Mouse (Mus musculus) ES-CJ7 (cell line): ENCODE results near the gene Pole4.
"Not testable (repeated sequence)": the region's sequence is repeated elsewhere in the genome, so short reads cannot be mapped to it uniquely, and the experiment has no call there.

Experiments
- DNase-seq: peaks from one replicate; pipeline ENCODE4 v3.0.0; 2011; ENCODE audit warnings: low read depth, low spot score

The Pole4 gene

DNA sequence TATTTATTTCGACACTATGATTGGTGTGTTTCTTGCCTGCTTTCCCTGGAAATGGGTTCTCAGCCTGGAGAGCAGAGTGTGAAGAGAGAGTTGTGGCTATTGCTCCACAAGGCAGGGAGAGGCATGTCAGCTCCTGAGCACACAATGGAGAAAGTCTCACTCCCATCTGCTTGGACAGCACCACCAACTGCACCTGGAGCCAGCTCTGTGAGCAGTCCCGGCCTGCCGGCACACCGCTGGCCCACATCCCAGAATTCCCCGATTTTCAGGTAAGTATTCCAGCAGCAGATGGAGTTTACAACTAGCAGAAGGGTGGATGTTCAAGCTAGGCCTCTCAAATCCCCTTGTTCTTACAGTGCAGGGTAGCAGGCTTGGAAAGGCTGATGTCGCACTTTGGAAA is 10.1 kb upstream of the Pole4 start:
- no peak for DNase-seq

DNA sequence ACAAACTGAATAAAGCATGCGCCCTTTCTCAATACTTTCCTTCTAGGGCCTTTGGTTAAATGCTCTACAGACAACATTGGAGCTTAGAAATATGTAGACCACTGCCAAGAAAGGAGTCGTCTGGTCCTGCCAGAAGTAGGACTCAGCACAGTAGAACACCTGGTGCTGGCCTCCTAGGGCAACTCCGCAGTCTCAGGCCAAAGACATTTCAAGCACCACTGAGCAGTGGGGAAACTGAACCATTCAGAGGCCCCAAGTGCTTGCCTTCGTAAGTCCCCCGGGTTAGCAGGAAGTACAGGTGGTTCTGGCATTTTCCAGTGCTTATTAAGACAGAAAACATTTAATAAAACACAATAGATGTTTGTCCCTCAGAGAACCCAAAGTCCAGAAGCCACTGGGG is 9.7 kb upstream of the Pole4 start:
- DNase-seq: no peak

DNA sequence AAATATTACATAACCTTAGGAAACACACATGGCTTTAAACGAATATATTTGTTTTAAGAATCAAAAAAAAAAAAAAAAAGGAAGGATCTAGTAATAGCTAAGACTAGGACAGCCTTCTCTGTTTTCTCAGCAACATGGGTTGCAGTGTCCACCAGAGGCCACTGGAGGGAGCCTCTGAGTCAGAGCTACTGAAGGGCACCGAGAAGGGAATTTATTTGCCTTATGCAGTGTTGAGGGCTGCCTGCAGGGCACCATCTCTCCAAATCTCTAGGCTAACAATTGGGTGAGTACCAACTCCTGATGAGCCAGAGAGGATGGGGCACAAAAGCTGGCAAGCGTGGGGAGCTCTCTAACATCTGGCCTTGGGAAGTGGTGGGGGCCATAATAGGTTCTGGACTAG is 9.1 kb upstream of the Pole4 start:
- peak; percentile 92 for DNase-seq

DNA sequence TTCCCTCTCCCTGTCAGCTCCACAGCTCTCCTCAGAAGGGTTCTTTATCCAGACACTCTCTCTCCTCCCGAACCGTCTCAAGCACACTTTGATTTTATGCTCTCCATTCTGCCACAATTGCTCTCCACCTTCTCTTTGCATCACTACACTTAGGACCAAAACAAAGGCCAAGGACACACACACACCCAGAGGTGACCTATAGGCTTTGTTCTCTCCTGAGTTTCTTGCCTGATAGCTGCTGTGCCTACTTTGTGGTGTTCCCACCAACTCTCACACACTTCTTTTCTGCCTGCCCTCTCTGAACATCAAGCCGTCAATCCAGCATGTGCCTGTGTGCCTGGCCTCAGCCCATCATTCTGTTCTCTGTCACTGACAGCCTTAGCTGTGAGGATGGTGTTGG is 2.6 kb upstream of the Pole4 start:
- DNase-seq: peak; percentile 52

DNA sequence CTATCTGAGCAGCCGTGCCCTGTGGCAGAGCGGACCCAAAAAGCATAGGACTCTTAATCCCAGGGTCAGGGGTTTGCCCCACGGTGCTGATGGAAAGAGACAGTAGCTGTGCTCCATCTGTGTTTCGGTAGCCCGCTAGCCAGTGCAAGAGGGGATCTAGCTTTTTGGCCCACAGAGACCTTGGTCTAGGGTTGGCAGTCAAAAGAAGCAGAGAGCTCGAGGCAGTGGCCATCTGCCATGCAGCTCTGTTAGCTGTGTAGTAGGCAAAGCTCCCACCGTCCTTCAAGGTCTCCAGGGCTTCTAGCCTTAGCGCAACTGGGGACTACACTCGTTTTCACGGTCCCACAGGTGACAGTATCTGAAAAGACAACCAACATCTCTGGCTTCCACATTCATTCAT is 2.1 kb upstream of the Pole4 start:
- no peak for DNase-seq

DNA sequence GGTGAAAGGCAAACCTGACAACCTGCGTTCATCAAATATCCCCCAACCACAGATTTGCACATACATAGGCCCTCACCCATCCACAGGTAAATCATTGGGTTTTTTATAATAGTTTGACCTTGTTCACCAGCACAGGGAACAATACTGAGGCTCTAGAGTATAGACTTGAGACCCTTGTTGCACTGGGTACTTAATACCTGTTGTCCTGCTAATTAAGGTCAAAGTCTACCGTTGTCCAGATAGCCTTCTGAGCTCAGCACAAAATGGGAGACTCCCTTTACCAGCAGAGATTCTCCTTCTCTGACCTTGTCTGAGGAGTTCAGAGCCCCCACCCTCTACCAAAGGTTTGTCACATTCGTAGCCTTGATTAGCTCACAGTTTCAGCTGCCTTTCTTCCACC is 1.5 kb downstream of the Pole4 start:
- peak; percentile 100 for DNase-seq

DNA sequence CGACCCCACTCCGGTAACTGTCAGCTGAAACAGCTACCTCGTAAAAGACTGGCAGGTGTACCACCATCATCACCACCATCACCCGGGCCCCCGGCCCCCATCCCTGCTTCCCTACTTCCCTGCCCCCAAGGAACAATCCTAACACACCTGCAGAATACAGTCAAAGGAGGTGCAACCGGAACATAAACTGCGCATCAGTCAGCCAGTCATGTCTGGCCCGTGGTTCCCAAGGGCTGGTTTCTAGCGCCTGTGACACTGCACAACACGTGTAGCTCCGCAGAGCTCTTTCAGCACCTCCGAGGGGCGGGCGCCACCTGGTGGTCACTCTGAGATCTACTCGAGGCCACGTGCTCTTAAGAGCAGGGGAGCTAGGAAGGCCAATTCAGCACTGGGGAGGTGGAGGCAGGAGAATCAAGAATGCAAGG is 2.6 kb downstream of the Pole4 start:
- peak; percentile 98 for DNase-seq

DNA sequence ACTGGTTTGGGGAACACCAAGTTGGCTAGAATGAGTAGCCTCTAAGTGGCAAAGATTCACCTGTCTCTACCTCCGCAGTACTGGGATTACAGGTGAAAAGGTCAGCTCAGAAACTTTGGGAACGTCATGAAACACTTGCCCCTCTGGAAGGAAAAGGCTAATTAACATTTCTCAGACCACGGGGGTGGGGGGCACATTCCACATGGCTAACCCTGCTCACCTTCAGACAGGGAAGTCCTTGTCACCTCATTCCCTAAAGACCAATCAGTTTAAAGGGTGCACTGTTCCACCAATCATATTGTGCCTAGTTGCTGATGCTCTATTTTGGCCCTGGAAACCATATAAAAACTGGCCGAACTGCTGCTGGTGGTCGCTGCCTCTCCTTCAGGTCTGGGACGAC is 3.9 kb downstream of the Pole4 start:
- DNase-seq: peak; percentile 89

DNA sequence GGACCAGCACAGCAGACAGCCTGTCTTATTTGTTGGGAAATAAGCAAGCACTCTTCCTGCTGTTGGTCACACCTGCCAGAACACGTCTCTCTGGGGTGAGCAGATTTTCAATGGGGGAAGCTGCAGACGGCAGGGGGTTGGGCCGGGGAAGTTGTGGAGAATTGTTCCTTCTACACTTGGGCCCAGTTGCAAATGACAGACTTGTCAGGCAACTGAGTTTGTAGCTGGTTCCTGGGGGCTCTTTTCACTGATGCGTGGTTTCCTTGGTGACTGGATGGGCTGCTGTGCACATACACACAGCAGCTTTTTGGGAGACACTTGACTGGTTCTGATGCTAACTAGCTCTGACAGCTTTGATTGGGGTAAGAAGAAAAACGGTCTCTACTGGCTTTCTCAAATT is 5.3 kb downstream of the Pole4 start:
- peak; percentile 62 for DNase-seq

DNA sequence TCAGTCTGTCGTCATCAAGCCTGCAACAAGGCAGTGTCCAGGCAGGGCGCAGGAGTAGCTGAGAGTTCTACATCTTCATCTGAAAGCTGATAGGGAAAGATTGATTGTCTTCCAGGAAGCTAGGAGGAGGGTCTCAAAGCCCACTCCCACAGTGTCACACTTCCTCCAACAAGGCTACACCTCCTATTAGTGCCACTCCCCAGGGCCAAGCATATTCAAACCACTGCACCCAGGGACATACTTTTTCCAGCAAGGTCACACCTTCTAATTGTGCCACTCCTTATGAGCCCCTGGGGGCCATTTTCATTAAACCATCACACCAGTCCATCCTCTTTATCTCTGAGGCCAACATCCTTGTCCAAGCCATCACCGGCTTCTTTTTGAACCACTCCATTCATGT is 8.4 kb downstream of the Pole4 start:
- DNase-seq: peak; percentile 59

DNA sequence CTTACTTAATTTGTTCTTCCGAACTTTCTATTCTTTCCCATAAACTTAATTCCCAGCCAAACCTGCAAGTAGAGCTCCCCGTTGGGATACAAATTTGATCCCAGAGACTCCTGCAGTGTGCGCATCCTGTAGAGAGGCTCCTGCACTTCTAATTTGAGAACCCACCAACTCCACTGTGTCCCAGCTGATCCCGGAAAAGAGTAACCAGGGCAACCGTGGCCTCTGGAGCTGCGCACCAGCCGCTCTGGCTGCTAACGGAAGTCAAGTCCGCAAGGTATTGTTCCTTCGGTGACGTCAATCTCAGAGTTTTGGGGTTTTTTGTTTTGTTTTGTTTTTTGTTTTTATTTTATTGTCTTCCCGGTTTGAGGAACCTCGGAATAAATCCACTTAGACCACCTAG is 10.5 kb downstream of the Pole4 start:
- DNase-seq: peak; percentile 74

DNA sequence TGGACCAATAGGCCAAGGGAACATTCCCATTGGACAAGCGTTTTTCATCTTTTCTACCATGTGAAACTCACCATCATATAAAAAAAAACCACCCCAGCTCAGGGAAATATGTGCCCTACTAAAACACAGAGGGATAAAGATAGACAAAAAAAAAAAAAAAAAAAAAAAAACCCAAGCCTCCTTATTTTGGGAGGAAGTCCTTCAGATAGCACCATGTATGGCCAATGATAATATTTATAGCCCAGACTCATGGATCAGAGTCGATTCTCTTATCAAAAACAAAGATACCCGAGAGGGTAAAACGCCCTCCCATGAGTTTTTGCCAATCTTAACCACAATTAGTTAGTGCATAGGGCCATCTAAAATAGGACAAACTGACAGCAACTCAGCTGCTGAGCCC is 15.7 kb downstream of the Pole4 start:
- no peak for DNase-seq

DNA sequence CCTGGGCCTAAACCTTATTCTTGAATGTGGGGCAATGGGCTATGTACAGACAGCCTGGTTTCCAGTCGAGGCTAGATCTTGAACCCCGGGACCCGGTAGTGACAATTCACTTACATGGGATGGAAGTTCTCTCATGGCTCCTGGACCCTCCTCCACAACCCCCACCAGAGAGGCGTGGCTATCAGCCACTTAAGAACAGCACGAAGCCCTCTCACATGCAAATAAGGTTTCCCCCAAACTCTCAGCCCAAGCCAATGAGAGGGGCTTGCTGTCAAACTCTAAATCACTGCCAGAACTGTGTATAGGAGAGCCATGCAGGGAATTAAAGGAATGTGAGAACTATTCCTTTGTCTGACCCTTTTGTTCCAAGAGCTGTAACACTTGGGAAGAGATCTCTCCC is 16.6 kb downstream of the Pole4 start:
- DNase-seq: peak; percentile 96

DNA sequence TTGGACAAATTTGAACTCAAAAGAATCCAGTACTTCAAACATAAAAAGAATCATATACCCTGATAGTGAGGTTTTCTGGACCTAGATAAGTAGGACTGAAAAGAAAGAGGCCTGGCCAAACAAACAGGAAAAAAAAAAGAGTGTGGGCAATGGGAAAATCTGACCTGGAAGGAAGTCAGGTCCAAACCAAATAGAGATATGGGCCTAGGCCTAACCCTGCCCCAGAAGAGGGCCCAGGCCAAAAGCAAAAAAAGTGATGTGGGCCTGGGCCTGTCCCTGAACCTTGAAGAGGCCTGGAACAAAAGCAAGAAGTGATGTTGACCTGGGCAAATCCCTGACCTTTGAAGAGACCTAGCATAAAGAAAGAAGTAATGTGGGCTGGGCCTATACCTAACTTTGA is 21.0 kb downstream of the Pole4 start:
- no peak for DNase-seq

DNA sequence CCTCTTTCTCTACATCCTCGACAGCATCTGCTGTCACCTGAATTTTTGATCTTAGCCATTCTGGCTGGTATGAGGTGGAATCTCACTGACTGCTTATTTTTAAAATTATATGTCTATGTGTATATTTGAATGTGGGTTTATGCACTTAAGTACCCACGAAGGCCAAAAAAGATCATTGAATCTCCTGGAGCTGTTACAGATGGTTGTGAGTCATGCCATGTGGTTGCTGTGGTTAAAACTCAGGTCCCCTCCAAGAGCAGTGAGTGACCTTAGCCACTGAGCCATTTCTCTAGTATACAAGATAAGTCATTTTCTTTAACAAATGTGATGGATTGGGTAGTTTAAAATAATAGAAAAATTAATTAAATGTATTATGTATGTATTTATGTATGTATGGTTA is 25.9 kb downstream of the Pole4 start:
- not testable (repeated sequence) for DNase-seq

DNA sequence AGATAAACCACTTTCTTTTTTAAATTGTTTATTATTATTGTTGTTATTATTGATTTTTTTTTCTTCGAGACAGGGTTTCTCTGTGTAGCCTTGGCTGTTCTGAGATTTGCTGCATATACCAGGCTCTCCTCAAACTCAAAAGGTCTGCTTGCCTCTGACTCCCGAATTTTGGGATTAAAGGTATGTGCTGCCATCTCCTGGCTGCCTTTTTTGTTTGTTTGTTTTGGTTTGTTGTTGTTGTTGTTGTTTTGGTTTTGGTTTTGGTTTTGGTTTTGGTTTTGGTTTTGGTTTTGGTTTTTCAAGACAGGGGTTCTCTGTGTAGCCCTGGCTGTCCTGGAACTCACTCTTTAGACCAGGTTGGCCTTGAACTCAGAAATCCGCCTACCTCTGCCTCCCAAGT is 27.5 kb downstream of the Pole4 start:
- DNase-seq: not testable (repeated sequence)

DNA sequence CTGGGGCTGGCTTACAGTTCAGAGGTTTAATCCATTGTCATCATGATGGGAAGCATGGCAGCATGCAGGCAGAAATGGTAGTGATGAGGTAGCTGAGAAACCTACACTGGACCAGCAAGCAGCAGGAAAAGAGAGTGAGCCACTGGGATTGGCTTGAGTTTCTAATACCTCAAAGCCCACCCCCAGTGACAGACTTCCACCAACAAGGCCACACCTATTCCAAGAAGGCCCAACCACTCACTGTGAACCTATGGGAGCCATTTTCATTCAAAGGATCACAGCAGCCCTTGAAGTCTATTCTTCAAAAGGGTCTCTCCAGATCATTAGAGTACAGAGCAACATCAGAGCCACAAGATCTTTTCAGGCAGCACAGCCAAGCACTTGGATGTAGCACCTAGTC is 38.7 kb downstream of the Pole4 start:
- DNase-seq: peak; percentile 54

DNA sequence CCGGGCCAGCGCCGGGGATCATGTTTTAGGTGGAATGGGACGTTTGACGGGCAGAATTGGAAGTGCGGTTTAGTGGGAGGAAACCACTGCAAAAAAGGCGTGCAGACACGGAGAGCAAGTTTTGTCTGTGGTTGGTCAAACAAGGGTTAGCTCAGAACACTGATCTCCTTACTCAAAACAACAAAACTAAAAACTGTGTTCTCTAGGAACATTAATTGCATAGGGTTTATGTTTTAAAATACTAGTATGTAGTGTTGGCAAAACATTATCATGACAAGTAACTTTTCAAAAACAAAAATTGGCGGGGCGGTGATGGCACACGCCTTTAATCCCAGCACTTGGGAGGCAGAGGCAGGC is 52.0 kb downstream of the Pole4 start:
- no peak for DNase-seq

DNA sequence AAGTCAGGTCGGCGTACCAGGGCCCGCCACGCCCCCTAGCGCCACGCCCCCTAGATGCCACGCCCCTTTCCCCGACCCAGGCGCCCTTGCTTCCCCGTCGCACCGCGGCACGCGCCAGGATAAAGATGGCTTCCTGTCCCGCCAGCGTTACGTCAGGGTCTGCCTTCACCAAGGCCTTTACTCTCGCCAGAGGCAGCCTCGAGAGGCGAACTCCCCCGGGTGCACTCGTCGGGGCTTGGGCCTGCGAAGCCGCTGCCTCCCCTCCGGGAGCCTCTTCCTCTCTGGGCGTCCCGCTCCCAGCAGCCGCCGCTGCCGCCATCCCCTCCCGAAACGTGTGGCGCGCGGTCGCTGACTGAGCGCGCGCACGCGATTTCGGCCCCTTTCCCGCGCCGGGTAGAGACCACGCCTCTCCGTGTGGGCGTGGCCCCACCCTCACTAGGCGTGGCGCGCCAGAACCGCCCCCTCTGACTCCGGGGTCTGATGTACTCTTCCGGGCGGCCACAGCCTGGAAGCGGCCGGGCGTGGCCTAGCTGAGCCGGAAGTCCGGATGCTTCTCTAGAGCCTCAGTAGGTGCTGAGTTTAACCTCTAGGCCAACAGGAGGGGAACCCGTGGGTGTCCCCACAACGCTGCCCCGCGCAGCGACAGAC is 52.5 kb downstream of the Pole4 start:
- peak; percentile 98 for DNase-seq

DNA sequence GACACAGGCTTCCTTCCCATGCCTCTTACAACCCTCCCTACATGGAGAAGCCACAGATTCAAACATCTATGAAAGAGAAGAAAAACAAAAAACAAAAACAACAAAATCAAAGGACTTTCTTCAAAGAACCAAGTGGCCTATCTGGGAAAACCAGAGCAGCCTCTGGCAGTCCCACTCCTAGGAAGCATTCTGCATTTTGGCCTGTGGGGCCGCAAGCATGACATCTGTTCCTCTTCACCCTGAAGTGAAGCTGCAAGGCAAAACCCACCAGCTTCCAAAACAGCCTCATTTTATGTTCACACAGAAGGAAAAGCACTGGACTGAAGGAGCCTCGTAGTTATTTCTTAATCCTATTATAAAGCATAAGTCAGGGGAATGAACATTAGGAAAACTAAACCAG is 56.1 kb downstream of the Pole4 start:
- DNase-seq: no peak

DNA sequence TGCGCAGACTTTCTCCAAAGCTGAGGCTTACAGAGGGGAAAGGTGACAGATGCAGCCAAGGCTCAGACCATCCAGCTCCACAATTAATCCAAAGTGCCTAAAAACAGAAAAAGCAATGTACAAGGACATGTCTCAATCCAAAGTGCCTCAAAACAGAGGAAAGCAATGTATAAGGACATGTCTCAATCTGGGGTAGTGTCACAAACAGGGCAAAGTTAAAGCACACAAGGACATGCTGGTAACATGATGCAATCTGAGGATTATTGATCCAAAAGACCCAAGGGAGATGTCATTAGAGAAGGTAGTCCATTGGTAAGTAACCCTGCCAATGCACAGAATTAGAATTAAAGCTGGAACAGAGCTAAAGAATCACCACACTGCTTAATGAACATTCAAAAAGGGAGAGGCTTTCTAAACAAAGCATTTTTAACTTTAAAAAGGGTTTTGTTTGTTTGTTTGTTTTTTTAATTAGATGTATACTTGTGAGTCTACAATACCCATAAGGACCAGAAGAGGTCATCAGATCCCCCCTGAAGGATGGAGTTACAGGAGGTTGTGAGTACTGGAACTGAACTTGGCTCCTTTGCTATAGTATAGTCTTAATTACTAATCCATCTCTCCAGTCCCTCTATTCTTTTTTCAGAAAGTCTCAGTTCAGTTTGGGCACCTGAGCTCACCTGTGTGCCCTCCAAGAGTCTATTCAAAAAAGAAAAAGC is 57.1 kb downstream of the Pole4 start:
- peak; percentile 51 for DNase-seq

DNA sequence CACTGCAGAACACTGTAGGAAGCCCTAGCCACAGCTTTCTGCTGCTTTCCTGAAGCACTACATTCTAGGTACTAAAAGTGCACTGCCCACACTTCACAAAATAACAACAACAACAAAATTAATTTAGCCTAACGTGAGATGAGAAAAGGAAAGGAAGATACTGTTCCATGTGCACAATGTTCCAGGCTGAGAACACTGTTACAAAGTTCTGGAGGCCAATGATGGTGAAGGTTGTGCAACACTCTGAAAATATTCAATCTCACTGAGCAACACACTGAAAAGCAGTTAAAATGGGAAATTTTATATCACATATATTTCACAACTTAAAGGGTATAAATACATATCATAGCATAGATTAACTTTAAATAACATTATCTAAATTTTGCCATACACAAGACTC is 58.2 kb downstream of the Pole4 start:
- no peak for DNase-seq

DNA sequence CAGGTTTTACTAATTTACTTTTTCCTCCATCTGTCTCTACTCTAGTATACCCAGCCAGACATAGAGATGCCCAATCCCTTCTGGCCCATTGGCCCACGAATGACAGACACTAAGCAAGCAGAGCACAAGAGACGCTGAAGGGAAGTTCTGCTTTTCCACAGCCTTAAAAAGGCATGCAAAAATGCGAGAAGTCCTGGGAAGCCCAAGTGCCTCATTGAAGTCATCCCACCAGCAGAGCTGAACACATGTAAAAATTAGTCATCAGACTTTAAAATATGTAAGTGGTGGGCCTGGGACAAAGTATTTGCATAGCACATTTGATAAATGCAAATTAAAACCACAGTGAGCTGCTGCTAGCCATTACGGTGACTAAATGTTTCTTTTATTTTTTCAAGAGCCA is 65.1 kb downstream of the Pole4 start:
- no peak for DNase-seq

DNA sequence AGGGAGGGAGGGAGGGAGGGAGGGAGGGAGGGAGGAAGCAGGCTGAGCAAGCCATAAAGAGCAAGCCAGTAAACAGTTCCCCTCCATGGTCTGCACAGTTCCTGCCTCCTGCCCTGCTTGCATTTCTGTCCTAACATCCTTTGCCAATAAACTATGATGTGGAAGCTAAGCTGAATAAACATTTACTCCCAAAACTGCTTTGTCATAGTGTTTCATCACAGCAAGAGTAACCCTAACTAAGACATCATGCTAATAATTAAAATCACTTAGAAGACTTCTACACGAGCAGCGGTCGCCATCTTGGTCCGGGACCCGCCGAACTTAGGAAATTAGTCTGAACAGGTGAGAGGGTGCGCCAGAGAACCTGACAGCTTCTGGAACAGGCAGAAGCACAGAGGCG is 79.8 kb downstream of the Pole4 start:
- peak; percentile 29 for DNase-seq
